Mouse (Mus musculus) hindbrain, embryonic 13.5 days (tissue): Measurements from ENCODE around the gene Dpep3. TPM values are rescaled to one million over a fixed set of nuclear protein-coding genes. Genes with fewer than 3 reads are reported as not detected.

Experiments
- ATAC-seq: fragments of 200-750 bp; cut with Nextera tagmentation; 2 replicates; pipeline ENCODE4 v1.8.0; 2017; ENCODE audit warnings: moderate TSS enrichment; ENCODE audit not compliant: low FRiP score
- H3K27ac ChIP-seq: fragments of 300-500 bp; sonication (generic); 2 replicates; pipeline ENCODE4 v1.5.1; 2015; ENCODE audit warnings: inconsistent platforms, mild to moderate bottlenecking, moderate library complexity
- H3K27me3 ChIP-seq: fragments of 300-500 bp; sonication (generic); 2 replicates; pipeline ENCODE4 v1.6.1; 2015; ENCODE audit warnings: mild to moderate bottlenecking, inconsistent platforms
- H3K36me3 ChIP-seq: fragments of 300-500 bp; sonication (generic); 2 replicates; pipeline ENCODE4 v1.6.1; 2015; ENCODE audit warnings: mild to moderate bottlenecking, inconsistent platforms
- H3K4me1 ChIP-seq: fragments of 300-500 bp; sonication (generic); replicated peaks from 2 replicates; pipeline ENCODE4 v1.6.1; 2015; ENCODE audit warnings: inconsistent platforms
- H3K4me2 ChIP-seq: fragments of 300-500 bp; sonication (generic); 2 replicates; pipeline ENCODE4 v1.6.1; 2015; ENCODE audit warnings: inconsistent platforms, mild to moderate bottlenecking, moderate library complexity
- H3K4me3 ChIP-seq: fragments of 300-500 bp; sonication (generic); 2 replicates; pipeline ENCODE4 v1.5.1; 2015; ENCODE audit warnings: mild to moderate bottlenecking, inconsistent platforms
- H3K9ac ChIP-seq: fragments of 300-500 bp; sonication (generic); 2 replicates; pipeline ENCODE4 v1.6.1; 2015; ENCODE audit warnings: mild to moderate bottlenecking, inconsistent platforms
- H3K9me3 ChIP-seq: fragments of 300-500 bp; sonication (generic); 2 replicates; pipeline ENCODE4 v1.6.1; 2016; ENCODE audit warnings: inconsistent platforms
- WGBS: fragments of 180-500 bp; shearing (Covaris S2); methylation state at CpG from one replicate; pipeline ENCODE4 v1.1.7; 2015; 5-methylcytosine and 5-hydroxymethylcytosine counted together
- polyA plus RNA-seq: library from polyadenylated mRNA; unstranded; fragments of >200 nt; fragmentation: Nextera tagmentation; extraction: Ambion mirVana; gene quantifications from 2 replicates; pipeline ENCODE4 v1.2.1, GENCODE M21; 2015

Dpep3 gene
- polyA plus RNA-seq, 1 experiment from 2014 or later, result not detected

- Histone ChIP-seq H3K36me3 (no peaks in the 10 kb centered on the region), H3K4me3 (no peak overlapping the region), H3K27me3 (no peaks in the 10 kb centered on the region), H3K9me3 (no peaks in the 10 kb centered on the region), H3K27ac (peak overlapping the region; percentile 78), H3K4me2 (no peak overlapping the region), H3K9ac (no peak overlapping the region), H3K4me1 (peaks cover 14% of the 10 kb centered on the region)
- 47% methylated on average over 7 of the region's 7 CpGs for WGBS
- peak; percentile 74 for ATAC-seq
These were observed 28.1 kb downstream of the Dpep3 start for GRCm38 (mm10) chr8:105951057-105951659.

GRCm38 (mm10) chr8:105949350-105949749, 29.9 kb downstream of the Dpep3 start:
- Histone ChIP-seq H3K4me1 (peaks cover 14% of the 10 kb centered on the region), H3K27me3 (no peaks in the 10 kb centered on the region), H3K9me3 (no peaks in the 10 kb centered on the region), H3K27ac (peak overlapping the region; percentile 6; the same call in 1 of the 2 replicates), H3K4me3 (no peak overlapping the region), H3K36me3 (peaks cover 7% of the 10 kb centered on the region; the same call in 1 of the 2 replicates), H3K9ac (no peak overlapping the region), H3K4me2 (no peak overlapping the region)
- ATAC-seq, result peak; percentile 30; the same call in 1 of the 2 replicates
- 75% methylated on average over 10 of the region's 10 CpGs for WGBS

- H3K27me3 ChIP-seq, result no peaks in the 10 kb centered on the region
- no peak within 1 kb of the TSS for H3K4me2 ChIP-seq
- H3K9ac ChIP-seq, result no peak within 1 kb of the TSS
- H3K4me1 ChIP-seq, result peaks cover 4% of the 10 kb centered on the region
- peaks cover 7% of the 10 kb centered on the region; the same call in 1 of the 2 replicates for H3K36me3 ChIP-seq
- no peak within 1 kb of the TSS for H3K27ac ChIP-seq
- no peaks in the 10 kb centered on the region for H3K9me3 ChIP-seq
- H3K4me3 ChIP-seq, result no peak within 1 kb of the TSS
- WGBS, result 54% methylated on average over 8 of the region's 8 CpGs
- no peak for ATAC-seq
These were observed 35.9 kb downstream of the Dpep3 start, which contains the start of gene Lcat for GRCm38 (mm10) chr8:105943321-105943739. Gene Lcat, minus strand, starts transcription at chr8:105943382.

GRCm38 (mm10) chr8:105942542-105942941, 36.7 kb downstream of the Dpep3 start:
- peaks cover 11% of the 10 kb centered on the region for H3K4me1 ChIP-seq
- H3K4me2 ChIP-seq, result no peak overlapping the region
- no peak overlapping the region for H3K9ac ChIP-seq
- H3K36me3 ChIP-seq, result peaks cover 7% of the 10 kb centered on the region; the same call in 1 of the 2 replicates
- no peak overlapping the region for H3K27ac ChIP-seq
- H3K4me3 ChIP-seq, result no peak overlapping the region
- no peak for ATAC-seq
- no peaks in the 10 kb centered on the region for H3K27me3 ChIP-seq
- H3K9me3 ChIP-seq, result no peaks in the 10 kb centered on the region
- 93% methylated on average over 5 of the region's 5 CpGs for WGBS

- H3K36me3 ChIP-seq, result peaks cover 7% of the 10 kb centered on the region; the same call in 1 of the 2 replicates
- no peak overlapping the region for H3K9ac ChIP-seq
- WGBS, result 95% methylated on average over 11 of the region's 11 CpGs
- no peak overlapping the region for H3K4me3 ChIP-seq
- H3K9me3 ChIP-seq, result no peaks in the 10 kb centered on the region
- H3K27me3 ChIP-seq, result no peaks in the 10 kb centered on the region
- ATAC-seq, result no peak
- H3K4me1 ChIP-seq, result peaks cover 11% of the 10 kb centered on the region
- no peak overlapping the region for H3K4me2 ChIP-seq
- H3K27ac ChIP-seq, result no peak overlapping the region
These were observed 37.2 kb downstream of the Dpep3 start for GRCm38 (mm10) chr8:105942026-105942425.

- H3K36me3 ChIP-seq, result peaks cover 6% of the 10 kb centered on the region
- H3K9me3 ChIP-seq, result no peaks in the 10 kb centered on the region
- no peak for ATAC-seq
- H3K4me3 ChIP-seq, result peak within 1 kb of the TSS; percentile 74
- peak within 1 kb of the TSS; percentile 93 for H3K9ac ChIP-seq
- WGBS, result 37% methylated on average over 4 of the region's 4 CpGs
- peak within 1 kb of the TSS; percentile 96 for H3K27ac ChIP-seq
- H3K4me2 ChIP-seq, result peak within 1 kb of the TSS; percentile 93
- H3K4me1 ChIP-seq, result peaks cover 20% of the 10 kb centered on the region
- no peaks in the 10 kb centered on the region for H3K27me3 ChIP-seq
These were observed 40.9 kb downstream of the Dpep3 start, which contains the start of gene Psmb10 for GRCm38 (mm10) chr8:105938306-105938669. Gene Psmb10, minus strand, starts transcription at chr8:105938444.

- WGBS, result 2% methylated on average over 33 of the region's 33 CpGs
- ATAC-seq, result peak; percentile 55
- H3K27me3 ChIP-seq, result no peaks in the 10 kb centered on the region
These were observed 41.5 kb downstream of the Dpep3 start for GRCm38 (mm10) chr8:105937496-105938305.

GRCm38 (mm10) chr8:105936866-105937475, 42.3 kb downstream of the Dpep3 start:
- Histone ChIP-seq H3K27me3 (no peaks in the 10 kb centered on the region), H3K4me3 (peak overlapping the region; percentile 74), H3K36me3 (peaks cover 16% of the 10 kb centered on the region), H3K9me3 (no peaks in the 10 kb centered on the region), H3K4me1 (peaks cover 18% of the 10 kb centered on the region), H3K9ac (peak overlapping the region; percentile 93), H3K4me2 (peak overlapping the region; percentile 93), H3K27ac (peak overlapping the region; percentile 96)
- peak; percentile 89 for ATAC-seq
- WGBS, result under 1% methylated on average over 30 of the region's 30 CpGs

More at GRCm38 (mm10) chr8:105937496-105938305, 41.5 kb downstream of the Dpep3 start:
- Histone ChIP-seq H3K4me3 (peak overlapping the region; percentile 74), H3K4me1 (peaks cover 18% of the 10 kb centered on the region), H3K27ac (peak overlapping the region; percentile 96), H3K36me3 (peaks cover 9% of the 10 kb centered on the region), H3K4me2 (peak overlapping the region; percentile 93), H3K9ac (peak overlapping the region; percentile 93), H3K9me3 (no peaks in the 10 kb centered on the region)

- Histone ChIP-seq H3K9ac (peak overlapping the region; percentile 93), H3K9me3 (no peaks in the 10 kb centered on the region), H3K4me3 (peak overlapping the region; percentile 74), H3K4me2 (peak overlapping the region; percentile 93), H3K36me3 (peaks cover 21% of the 10 kb centered on the region), H3K27ac (no peak overlapping the region), H3K4me1 (peaks cover 18% of the 10 kb centered on the region), H3K27me3 (no peaks in the 10 kb centered on the region)
- ATAC-seq, result no peak
- 38% methylated on average over 7 of the region's 7 CpGs for WGBS
These were observed 43.2 kb downstream of the Dpep3 start for GRCm38 (mm10) chr8:105935863-105936603.

- H3K9me3 ChIP-seq, result no peaks in the 10 kb centered on the region
These were observed 44.1 kb downstream of the Dpep3 start for GRCm38 (mm10) chr8:105935105-105935504.

GRCm38 (mm10) chr8:105933762-105934161, 45.5 kb downstream of the Dpep3 start, which contains the start of gene Ctrl:
Gene Ctrl, minus strand, starts transcription at chr8:105933862.
- H3K27me3 ChIP-seq, result no peaks in the 10 kb centered on the region
- no peak within 1 kb of the TSS for H3K4me2 ChIP-seq
- peaks cover 28% of the 10 kb centered on the region for H3K36me3 ChIP-seq
- H3K9me3 ChIP-seq, result no peaks in the 10 kb centered on the region
- no peak within 1 kb of the TSS for H3K4me3 ChIP-seq
- no peak within 1 kb of the TSS for H3K27ac ChIP-seq
- peak within 1 kb of the TSS; percentile 43; the same call in 1 of the 2 replicates for H3K9ac ChIP-seq
- ATAC-seq, result no peak
- peaks cover 27% of the 10 kb centered on the region for H3K4me1 ChIP-seq
- 98% methylated on average over 2 of the region's 2 CpGs for WGBS

More at GRCm38 (mm10) chr8:105935105-105935504, 44.1 kb downstream of the Dpep3 start:
- ATAC-seq, result no peak
- peaks cover 23% of the 10 kb centered on the region for H3K4me1 ChIP-seq
- H3K27ac ChIP-seq, result no peak overlapping the region
- H3K4me3 ChIP-seq, result no peak overlapping the region
- WGBS, result 86% methylated on average over 6 of the region's 6 CpGs
- H3K9ac ChIP-seq, result 0 out of 2 replicates have a peak overlapping the region, but pooled peaks have one; percentile 43
- H3K4me2 ChIP-seq, result no peak overlapping the region
- peaks cover 21% of the 10 kb centered on the region for H3K36me3 ChIP-seq
- H3K27me3 ChIP-seq, result no peaks in the 10 kb centered on the region
